Mouse (Mus musculus) mesoderm, embryonic 11.5 days (tissue): Measurements from ENCODE around the gene Txndc11.

Experiments used
- DNase-seq: peaks from one replicate; pipeline ENCODE4 v3.0.0-alpha.2; 2012; ENCODE audit warnings: low read depth, low spot score

Gene Txndc11

GRCm38 (mm10) chr16:11065431-11065830 is 69.0 kb downstream of the Txndc11 start:
- no peak for DNase-seq

DNA sequence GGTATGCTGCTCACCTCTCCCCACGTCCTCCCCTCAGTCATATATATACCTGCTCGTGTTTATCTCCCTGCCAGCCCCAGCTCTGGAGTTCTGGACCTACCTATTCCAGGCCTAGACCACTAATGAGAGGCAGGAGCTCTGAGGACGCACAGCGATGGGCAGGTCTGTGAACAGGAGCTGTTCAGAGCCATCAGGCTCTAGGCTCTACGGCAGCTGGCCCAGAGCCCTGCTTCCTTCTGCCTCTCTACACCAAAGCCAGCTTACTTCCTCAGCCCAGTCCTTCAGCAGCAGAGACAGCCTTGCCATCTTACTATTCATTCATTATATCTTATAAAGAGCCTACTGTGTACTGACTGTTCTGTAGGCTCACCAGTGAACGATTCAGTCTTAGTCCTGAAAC is 69.7 kb downstream of the Txndc11 start:
- no peak for DNase-seq

DNA sequence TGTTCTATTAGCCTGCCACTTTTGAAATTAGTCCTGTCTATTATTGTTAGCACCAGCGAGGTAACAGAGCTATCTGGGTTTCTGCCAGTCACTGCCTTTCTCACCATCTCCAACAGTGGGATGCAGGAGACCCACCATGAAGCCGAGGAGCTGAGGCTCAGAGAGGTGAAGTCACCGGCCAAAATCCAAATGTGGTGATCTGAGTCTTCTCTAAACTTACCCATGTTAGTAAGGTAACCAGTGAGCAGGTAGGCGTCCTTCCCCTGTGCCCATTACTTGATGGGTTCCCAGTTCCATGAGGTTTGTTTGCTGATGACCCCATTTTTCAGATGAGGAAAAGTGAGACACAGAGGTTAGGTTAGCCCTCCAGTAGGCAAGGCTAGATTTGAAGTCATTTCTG is 70.1 kb downstream of the Txndc11 start:
- no peak for DNase-seq

GRCm38 (mm10) chr16:11062794-11063721 is 71.4 kb downstream of the Txndc11 start:
- peak; percentile 42 for DNase-seq

DNA sequence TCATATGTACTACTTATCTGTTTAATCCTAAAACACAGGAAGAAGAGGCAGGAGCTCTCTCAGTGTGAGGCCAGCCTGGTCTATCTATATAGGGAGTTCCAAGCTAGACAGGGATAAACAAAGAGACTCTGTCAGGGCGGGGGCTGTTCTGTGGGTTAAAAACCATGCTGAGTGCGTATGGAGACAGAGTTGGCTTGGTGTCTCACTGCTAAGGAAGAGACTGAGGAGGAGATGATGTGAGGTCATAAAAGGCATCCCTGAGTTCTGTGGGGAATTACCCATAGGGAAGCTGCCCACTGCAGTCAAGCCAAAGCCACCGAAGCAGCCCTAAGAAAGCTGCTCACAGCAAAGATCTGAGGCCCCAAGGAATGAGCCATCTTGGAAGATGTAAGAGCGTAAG is 73.8 kb downstream of the Txndc11 start, which contains the start of gene Snn:
Gene Snn, plus strand, starts transcription at position 301 of the 400 bp plus-strand sequence.
- no peak for DNase-seq

- no peak for DNase-seq
Measured at GRCm38 (mm10) chr16:11055916-11056315, 78.5 kb downstream of the Txndc11 start.

- no peak for DNase-seq
Measured at GRCm38 (mm10) chr16:11054871-11055270, 79.6 kb downstream of the Txndc11 start.

GRCm38 (mm10) chr16:11054409-11054808 is 80.0 kb downstream of the Txndc11 start:
- DNase-seq, result no peak

DNA sequence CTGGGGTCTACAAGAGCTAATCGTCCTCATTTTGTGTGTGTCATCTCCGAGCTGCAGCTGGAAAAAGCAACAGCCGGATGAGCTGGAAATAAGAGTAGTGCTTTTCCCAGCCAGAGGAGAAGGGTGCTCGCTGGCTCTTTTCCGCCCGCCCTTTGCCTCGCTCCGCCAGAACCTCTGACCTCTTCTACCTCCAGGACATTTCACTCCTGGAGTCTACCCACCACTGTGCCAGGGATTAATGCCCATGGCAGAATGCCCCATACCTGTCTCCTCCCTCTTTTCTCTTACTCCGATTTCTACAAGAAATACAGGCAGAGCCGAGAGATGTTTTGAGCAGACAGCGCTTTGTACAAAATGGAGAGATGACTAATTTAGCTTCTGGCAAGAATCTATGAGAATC is 83.3 kb downstream of the Txndc11 start:
- no peak for DNase-seq

GRCm38 (mm10) chr16:11050226-11050625 is 84.2 kb downstream of the Txndc11 start:
- no peak for DNase-seq

GRCm38 (mm10) chr16:11047130-11047529 is 87.3 kb downstream of the Txndc11 start:
- no peak for DNase-seq

DNA sequence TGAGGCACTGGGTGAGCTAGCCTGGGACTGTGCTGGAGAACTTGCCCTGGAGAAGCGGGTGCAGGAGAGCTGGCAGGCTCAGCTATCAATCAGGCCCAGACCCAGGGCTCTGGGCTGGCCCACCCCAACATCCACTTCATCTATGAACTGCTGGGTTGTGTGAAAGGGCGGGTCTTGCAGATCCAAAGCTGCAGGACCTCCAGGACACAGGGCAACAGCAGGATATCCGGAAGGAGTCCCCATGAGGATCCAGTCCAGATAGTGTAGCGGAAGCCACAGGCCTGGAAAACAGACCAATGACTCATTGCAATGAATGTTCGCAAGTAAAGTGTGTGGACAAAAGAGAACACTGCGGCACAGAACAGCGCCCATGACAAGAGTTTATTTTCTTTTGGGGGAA is 88.0 kb downstream of the Txndc11 start:
- DNase-seq, result no peak

DNA sequence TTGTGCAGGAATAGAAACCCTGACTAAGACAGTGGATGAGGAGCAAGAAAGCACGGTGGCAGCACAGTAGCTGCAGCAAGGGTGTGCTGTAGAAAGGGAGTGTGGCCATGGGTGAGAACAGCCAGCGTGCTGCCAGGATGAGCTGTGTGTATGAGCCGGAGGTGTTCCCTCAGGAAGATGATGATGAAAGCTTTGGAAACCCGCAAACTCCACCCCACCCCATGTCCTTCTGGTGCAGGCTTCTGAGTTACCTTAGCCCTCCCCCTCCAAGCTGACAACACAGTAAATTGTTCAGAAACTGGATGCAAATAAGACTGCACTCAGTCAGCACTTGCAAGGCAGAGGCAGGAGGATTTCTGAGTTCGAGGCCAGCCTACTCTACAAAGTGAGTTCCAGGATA is 91.2 kb downstream of the Txndc11 start:
- no peak for DNase-seq

DNA sequence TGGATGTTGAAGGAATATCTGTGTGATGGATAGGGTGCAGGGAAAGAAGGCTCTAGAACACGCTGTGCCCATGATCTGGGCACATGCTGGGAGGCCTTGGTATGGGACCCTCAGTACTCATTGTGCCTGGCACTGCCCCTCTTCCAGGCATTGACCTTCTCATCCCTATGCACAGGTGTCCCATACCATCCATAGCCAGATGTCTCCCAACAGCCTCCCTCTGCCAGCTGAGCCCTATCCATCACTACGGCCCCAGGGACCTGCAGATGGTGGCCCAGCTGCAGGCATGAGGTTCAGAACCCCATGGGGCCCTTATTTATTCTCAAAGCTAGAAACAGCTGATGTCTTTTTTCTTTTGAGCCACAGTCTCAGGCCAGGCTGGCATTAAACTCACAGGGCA is 93.8 kb downstream of the Txndc11 start:
- no peak for DNase-seq

GRCm38 (mm10) chr16:11035790-11036431 is 98.5 kb downstream of the Txndc11 start:
- peak; percentile 85 for DNase-seq

DNA sequence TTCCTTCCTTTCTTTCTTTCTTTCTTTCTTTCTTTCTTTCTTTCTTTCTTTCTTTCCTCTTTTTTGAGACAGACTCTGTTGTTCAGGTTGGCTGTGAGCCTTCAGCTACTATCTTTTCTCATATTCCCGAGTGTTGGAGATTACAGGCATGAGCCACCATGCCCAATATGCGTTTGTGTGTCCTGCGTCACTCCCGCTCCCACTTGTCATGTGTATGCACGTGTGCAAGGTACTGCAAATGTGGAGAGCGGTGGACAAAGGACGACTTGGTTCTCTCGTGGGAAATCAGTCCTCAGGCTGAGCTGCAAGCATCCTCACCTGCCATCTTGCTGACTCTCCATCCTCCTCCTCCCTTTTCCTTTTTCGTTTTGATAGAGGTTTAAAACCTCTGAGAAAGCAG is 99.2 kb downstream of the Txndc11 start:
- no peak for DNase-seq

DNA sequence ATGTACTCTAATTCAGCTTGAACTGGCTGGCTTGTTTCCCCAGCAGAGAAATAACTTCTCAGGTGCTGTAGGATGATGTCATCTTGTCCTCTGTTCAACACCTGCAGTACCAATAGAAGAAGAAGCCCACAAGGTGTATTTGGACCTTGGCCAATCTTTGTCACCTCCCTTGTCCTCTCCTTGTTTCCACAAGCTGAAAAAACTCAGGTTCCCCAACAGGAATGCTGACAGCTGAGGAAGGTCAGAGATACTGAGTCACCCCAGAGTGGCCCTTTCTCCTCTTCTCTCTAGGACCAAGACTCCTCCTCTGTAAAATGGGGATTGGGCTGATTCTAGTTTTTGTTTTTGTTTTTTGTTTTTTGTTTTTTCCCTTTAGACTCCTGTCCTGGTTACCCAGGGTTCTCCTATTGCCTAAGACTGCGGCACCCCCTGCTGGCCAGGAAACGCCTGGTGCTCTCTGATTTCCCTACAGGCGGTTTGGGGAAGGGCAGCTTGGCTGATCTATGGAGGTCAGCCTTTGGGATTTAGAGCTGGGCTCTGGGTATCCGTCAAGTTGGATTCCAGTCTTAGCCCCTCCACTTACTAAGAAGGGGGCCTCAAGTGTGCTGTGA is 100.2 kb downstream of the Txndc11 start:
- DNase-seq, result peak; percentile 84

- DNase-seq, result no peak
Measured at GRCm38 (mm10) chr16:11031320-11031719, 103.1 kb downstream of the Txndc11 start.

DNA sequence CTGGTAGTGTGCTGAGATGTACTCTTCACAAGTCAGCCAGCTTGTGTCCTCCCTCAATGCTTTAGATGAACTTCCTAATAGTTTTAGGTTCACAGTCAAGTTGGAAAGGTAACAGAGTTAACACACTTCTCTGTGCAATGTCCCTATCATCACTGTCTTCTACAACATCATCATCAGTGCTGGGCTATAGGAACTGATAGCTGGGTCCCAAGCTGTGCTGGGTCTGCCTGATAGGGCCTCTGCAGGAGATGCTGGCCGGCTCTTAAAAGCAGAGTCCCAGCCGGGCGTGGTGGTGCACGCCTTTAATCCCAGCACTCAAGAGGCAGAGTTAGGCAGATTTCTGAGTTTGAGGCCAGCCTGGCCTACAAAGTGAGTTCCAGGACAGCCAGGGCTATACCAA is 103.6 kb downstream of the Txndc11 start:
- no peak for DNase-seq

- no peak for DNase-seq
Measured at GRCm38 (mm10) chr16:11028206-11028605, 106.2 kb downstream of the Txndc11 start.
